Mouse (Mus musculus) cortical plate, adult 2 months (tissue): ENCODE data around the gene Il20ra.

Source experiments
- CTCF ChIP-seq: fragments of 200-500 bp; IDR thresholded peaks from 2 replicates; pipeline ENCODE4 v1.5.1; 2011; ENCODE audit warnings: mild to moderate bottlenecking, control low read depth, low read length; ENCODE audit not compliant: insufficient read depth; ENCODE audit errors: extremely low read depth
- POLR2A ChIP-seq: fragments of 200-500 bp; IDR thresholded peaks from 2 replicates; pipeline ENCODE4 v1.6.1; 2011; ENCODE audit warnings: mild to moderate bottlenecking, low read length, control low read depth; ENCODE audit not compliant: insufficient read depth; ENCODE audit errors: extremely low read depth

GRCm38 (mm10) chr10:19699331-19699730, 13.0 kb upstream of the Il20ra start:
- TF ChIP-seq CTCF (no peak), POLR2A (no peak)
